Mouse (Mus musculus) myocyte (in vitro differentiated cells): ENCODE data around the gene Drd3.

Experiments
- E2F4 ChIP-seq: IDR thresholded peaks from one replicate; pipeline ENCODE4 v1.6.1; 2011; ENCODE audit warnings: mild to moderate bottlenecking, control low read depth, moderate library complexity; ENCODE audit not compliant: insufficient read depth
- MAX ChIP-seq: IDR thresholded peaks from one replicate; pipeline ENCODE4 v1.6.1; 2011; ENCODE audit warnings: low read depth, mild to moderate bottlenecking, control low read depth
- MYOG ChIP-seq, 3 experiments: IDR thresholded peaks; one replicate each; pipeline ENCODE4 v1.6.1; 2011; ENCODE audit warnings: control low read depth in 2 of 3, low read depth in 2 of 3, mild to moderate bottlenecking in 2 of 3; ENCODE audit not compliant: insufficient read length in 2 of 3, control insufficient read depth in 1 of 3, insufficient read depth in 1 of 3
- POLR2A ChIP-seq: IDR thresholded peaks from one replicate; pipeline ENCODE4 v1.6.1; 2011; ENCODE audit warnings: low read depth, mild to moderate bottlenecking, control low read depth, moderate library complexity; ENCODE audit not compliant: insufficient read length
- TCF12 ChIP-seq: IDR thresholded peaks from one replicate; pipeline ENCODE4 v1.6.1; 2011; ENCODE audit warnings: mild to moderate bottlenecking, control low read depth; ENCODE audit not compliant: poor library complexity, insufficient read depth, severe bottlenecking

- no peak for TF ChIP-seq POLR2A
- TF ChIP-seq TCF12, result no peak
- no peak for TF ChIP-seq MAX
- no peak for TF ChIP-seq MYOG (IDR thresholded peaks at IDR 0.05; ENCODE audit: control insufficient read depth in 1 of 3, insufficient read depth in 1 of 3, insufficient read length in 2 of 3, low read depth in 2 of 3)
- TF ChIP-seq E2F4, result no peak
Measured at GRCm38 (mm10) chr16:43849839-43850238, 96.0 kb downstream of the Drd3 start.
